Mouse (Mus musculus) ES-Bruce4 (cell line): Measurements from ENCODE around the gene Rpl9. TPM values are rescaled to one million over a fixed set of nuclear protein-coding genes. Genes with fewer than 3 reads are reported as not detected.

ENCODE experiments used
- H3K27ac ChIP-seq: 2 replicates; pipeline ENCODE4 v1.5.1; 2012; ENCODE audit warnings: low read length, inconsistent platforms; ENCODE audit not compliant: insufficient read depth
- H3K27me3 ChIP-seq: 2 replicates; pipeline ENCODE4 v1.6.1; 2012; ENCODE audit warnings: mild to moderate bottlenecking, low read length, inconsistent platforms; ENCODE audit not compliant: control insufficient read depth, poor library complexity, insufficient read depth, severe bottlenecking
- H3K36me3 ChIP-seq: 2 replicates; pipeline ENCODE4 v1.6.1; 2012; ENCODE audit warnings: inconsistent platforms, mild to moderate bottlenecking, low read length, moderate library complexity; ENCODE audit not compliant: control insufficient read depth, poor library complexity, insufficient read depth, severe bottlenecking
- H3K4me1 ChIP-seq: one replicate; pipeline ENCODE4 v1.8.1; 2011; ENCODE audit warnings: low read length; ENCODE audit not compliant: control insufficient read depth, insufficient read depth
- H3K4me3 ChIP-seq: 2 replicates; pipeline ENCODE4 v1.5.1; 2011; ENCODE audit warnings: low read depth, mild to moderate bottlenecking, low read length
- H3K9ac ChIP-seq: 2 replicates; pipeline ENCODE4 v1.6.1; 2012; ENCODE audit warnings: low read depth, mild to moderate bottlenecking, inconsistent platforms; ENCODE audit not compliant: poor library complexity, severe bottlenecking
- H3K9me3 ChIP-seq: replicated peaks from 2 replicates; pipeline ENCODE4 v1.6.1; 2012; ENCODE audit warnings: mild to moderate bottlenecking, low read length, inconsistent platforms; ENCODE audit not compliant: control insufficient read depth, poor library complexity, insufficient read depth, severe bottlenecking
- CTCF ChIP-seq: IDR thresholded peaks from one replicate; pipeline ENCODE4 v1.8.1; 2011; ENCODE audit warnings: low read depth, low read length
- EP300 ChIP-seq: IDR thresholded peaks from 2 replicates; pipeline ENCODE4 v1.6.1; 2011; ENCODE audit warnings: low read depth, low read length; ENCODE audit not compliant: insufficient read depth
- POLR2A ChIP-seq: IDR thresholded peaks from one replicate; pipeline ENCODE4 v1.8.1; 2011; ENCODE audit warnings: low read length; ENCODE audit not compliant: insufficient read depth
- polyA plus RNA-seq: library from polyadenylated mRNA; stranded (reverse); fragments of >200 nt; gene quantifications from 2 replicates; pipeline ENCODE4 v1.2.4, GENCODE M21; 2011; ENCODE audit warnings: low read depth; ENCODE audit not compliant: missing spikeins, insufficient read depth, insufficient read length

Gene Rpl9
- polyA plus RNA-seq, 1 experiment, result 625 TPM

DNA sequence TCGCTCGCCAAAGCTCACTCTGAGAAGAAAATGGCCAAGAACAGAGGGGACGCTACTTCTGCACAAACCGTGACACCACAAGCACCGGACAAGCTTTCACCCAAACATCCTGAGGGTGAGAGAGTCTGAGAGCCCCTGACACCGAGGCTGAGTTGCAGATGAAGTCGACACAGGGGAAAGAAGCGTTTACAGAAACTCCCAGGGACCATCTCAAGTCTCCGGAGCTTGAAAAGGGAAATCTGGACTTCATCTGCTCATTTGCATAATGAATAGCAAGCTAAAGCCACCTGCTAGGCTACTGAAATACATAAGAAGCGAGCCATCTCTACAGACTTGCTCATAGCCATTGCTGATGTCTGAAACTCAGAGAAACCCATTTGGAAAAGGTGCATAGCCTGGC lies 27.9 kb upstream of the Rpl9 start:
- Histone ChIP-seq H3K9me3 (no peaks in the 10 kb centered on the region), H3K4me3 (no peak overlapping the region), H3K27me3 (no peaks in the 10 kb centered on the region), H3K36me3 (no peaks in the 10 kb centered on the region; the same call in 1 of the 2 replicates), H3K9ac (no peak overlapping the region), H3K4me1 (peaks cover 1% of the 10 kb centered on the region), H3K27ac (no peak overlapping the region)
- TF ChIP-seq EP300, result no peak
- TF ChIP-seq CTCF, result no peak
- TF ChIP-seq POLR2A, result no peak

- H3K9me3 ChIP-seq, result no peaks in the 10 kb centered on the region
- no peaks in the 10 kb centered on the region for H3K27me3 ChIP-seq
- 0 out of 2 replicates have a peak overlapping the region, but pooled peaks have one; percentile 9 for H3K27ac ChIP-seq
- no peak for TF ChIP-seq EP300
- H3K36me3 ChIP-seq, result no peaks in the 10 kb centered on the region
- peak overlapping the region; percentile 39 for H3K4me3 ChIP-seq
- peaks cover 1% of the 10 kb centered on the region for H3K4me1 ChIP-seq
- peak overlapping the region; percentile 32 for H3K9ac ChIP-seq
These were observed 24.6 kb upstream of the Rpl9 start for GRCm38 (mm10) chr5:65415653-65416458.

DNA sequence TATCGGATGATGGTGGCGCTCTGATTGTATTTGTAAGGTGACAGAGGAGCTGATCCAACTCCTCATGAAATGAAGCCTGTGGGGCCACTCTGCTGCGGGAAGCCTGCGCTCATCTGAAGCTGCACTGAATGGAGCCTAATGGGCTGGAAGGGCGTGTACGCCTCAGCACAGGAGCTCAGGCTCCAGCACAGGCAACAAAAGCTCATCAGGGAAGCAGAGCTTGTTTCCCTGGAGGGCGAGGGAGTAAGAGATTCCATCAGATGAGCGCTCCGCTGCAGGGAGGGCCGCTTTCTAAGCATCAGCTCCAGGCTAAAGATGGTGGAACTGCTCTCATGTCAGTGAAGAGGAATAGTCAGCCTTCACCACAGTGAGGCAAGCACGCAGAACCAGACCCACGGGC lies 16.7 kb upstream of the Rpl9 start:
- H3K4me3 ChIP-seq, result no peak overlapping the region
- H3K4me1 ChIP-seq, result peaks cover 2% of the 10 kb centered on the region
- TF ChIP-seq EP300 (peak; percentile 52; the same call in 1 of the 2 replicates), CTCF (no peak)
- no peak overlapping the region for H3K27ac ChIP-seq
- H3K27me3 ChIP-seq, result no peaks in the 10 kb centered on the region
- H3K9ac ChIP-seq, result no peak overlapping the region
- H3K9me3 ChIP-seq, result no peaks in the 10 kb centered on the region
- H3K36me3 ChIP-seq, result 0 out of 2 replicates have a peak, but pooled peaks cover 2% of the 10 kb centered on the region

DNA sequence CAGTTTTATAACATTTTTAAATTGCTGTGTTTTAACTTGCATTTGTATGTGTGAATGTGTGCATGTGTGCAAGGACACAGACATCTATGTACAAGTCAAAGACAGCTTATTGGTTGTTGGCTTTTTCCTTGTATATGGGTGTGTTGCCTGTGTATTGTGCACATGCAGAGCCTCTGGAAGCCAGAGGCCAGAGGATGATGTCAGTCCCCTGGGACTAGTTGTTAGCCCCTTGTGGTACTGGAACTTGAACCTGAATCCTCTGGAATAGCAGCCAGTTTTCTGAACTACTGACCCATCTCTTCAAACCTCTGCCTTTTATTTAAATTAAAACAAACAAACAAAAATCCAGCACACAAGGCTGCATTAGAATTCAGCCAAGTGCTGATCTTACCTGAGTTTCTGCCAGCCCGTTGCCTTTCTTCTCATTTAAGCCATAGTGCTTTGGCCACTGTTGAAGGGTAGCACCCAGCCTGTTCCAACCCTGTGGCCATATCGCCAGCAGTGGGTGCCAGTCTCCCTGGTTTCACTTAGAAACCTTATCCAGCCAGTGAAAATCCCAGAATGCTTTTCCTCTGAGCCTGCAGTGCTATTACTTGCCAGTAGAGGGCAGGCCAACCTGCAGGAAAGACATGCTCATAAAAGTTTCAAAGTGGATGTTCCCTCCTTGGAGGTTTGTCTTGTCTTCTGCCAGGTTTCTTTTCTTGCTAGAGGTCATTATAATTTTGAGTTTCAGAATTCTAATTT lies 10.2 kb upstream of the Rpl9 start:
- no peaks in the 10 kb centered on the region for H3K4me1 ChIP-seq
- H3K36me3 ChIP-seq, result peaks cover 2% of the 10 kb centered on the region; the same call in 1 of the 2 replicates
- TF ChIP-seq CTCF, result peak; percentile 65
- no peak for TF ChIP-seq POLR2A
- no peaks in the 10 kb centered on the region for H3K27me3 ChIP-seq
- H3K27ac ChIP-seq, result no peak overlapping the region
- H3K9me3 ChIP-seq, result no peaks in the 10 kb centered on the region
- no peak overlapping the region for H3K9ac ChIP-seq
- no peak overlapping the region for H3K4me3 ChIP-seq

DNA sequence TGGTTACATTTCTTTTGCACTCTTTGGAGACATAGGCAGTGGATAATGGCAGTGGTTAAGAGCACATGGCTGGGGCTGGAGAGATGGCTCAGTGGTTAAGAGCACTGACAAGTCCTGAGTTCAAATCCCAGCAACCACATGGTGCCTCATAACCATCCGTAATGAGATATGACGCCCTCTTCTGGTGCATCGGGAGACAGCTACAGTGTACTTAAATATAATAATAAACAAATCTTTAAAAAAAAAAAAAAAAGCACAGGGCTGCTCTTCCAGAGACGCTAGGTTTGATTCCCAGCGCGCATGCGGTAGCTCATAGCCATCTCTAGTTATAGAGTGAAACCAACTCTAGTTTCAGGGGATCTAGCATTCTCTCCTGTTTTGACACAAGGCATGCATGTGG lies 3.2 kb upstream of the Rpl9 start:
- H3K9ac ChIP-seq, result no peak overlapping the region
- H3K4me1 ChIP-seq, result no peaks in the 10 kb centered on the region
- H3K36me3 ChIP-seq, result peaks cover 17% of the 10 kb centered on the region
- no peaks in the 10 kb centered on the region for H3K27me3 ChIP-seq
- H3K4me3 ChIP-seq, result no peak overlapping the region
- no peak overlapping the region for H3K27ac ChIP-seq
- H3K9me3 ChIP-seq, result no peaks in the 10 kb centered on the region
- no peak for TF ChIP-seq EP300
- TF ChIP-seq CTCF, result no peak
- TF ChIP-seq POLR2A, result no peak

DNA sequence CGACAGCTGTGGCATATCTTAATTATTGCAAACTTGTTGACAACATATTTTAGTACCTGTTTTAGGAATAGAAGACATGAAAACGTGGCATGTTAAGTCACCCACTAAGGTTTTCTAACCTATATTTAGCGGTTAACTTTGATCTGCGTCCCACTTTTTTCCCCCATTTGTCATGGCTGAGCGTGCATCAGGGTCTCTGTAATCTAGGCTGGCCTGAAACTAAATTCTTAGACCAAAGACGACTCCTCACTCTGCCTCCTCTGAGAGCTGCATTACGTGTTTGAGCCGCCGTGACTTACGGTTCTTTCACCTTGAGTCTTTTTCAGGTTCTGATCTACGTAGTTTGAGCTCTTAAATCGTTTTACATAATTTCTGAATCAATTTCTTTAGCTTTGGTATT lies 509 bp upstream of the Rpl9 start:
- Histone ChIP-seq H3K9ac (peak overlapping the region; percentile 43), H3K9me3 (no peaks in the 10 kb centered on the region), H3K27ac (no peak overlapping the region), H3K4me1 (no peaks in the 10 kb centered on the region), H3K27me3 (no peaks in the 10 kb centered on the region), H3K36me3 (peaks cover 36% of the 10 kb centered on the region), H3K4me3 (peak overlapping the region; percentile 64)
- TF ChIP-seq POLR2A (no peak), EP300 (no peak), CTCF (no peak)
